26 mouse cellular contexts compared by ENCODE assay signal in genomic region chr3:78077275-78077674, GRCm38 (mm10).
"Had no signal": no experiment of that assay in that cellular context is flagged by ENCODE, and none has a peak within 500 bp of the region (broad histone marks: within the 10 kb centered on the region; RNA-seq: fewer than 3 reads in every experiment).

No protein-coding gene starts in this region.

- H3K4me3 ChIP-seq: gastrocnemius, adult 2 months; heart, embryonic 10.5 days; heart, embryonic 12.5 days; hindbrain, embryonic 10.5 days; hindbrain, embryonic 12.5 days; hindbrain, embryonic 15.5 days; intestine, embryonic 15.5 days; layer of hippocampus, adult 2 months; limb, embryonic 10.5 days; limb, embryonic 12.5 days; liver, embryonic 13.5 days had no signal

- H3K4me1 ChIP-seq: heart, embryonic 10.5 days; heart, embryonic 12.5 days; hindbrain, embryonic 10.5 days; hindbrain, embryonic 12.5 days; hindbrain, embryonic 15.5 days; intestine, embryonic 15.5 days; liver, embryonic 13.5 days had no signal

- ATAC-seq: forebrain, embryonic 16.5 days; inflammation-experienced regulatory T-cells, adult 6 months; intestine, postnatal 0 days had no signal

- H3K27me3 ChIP-seq: heart, embryonic 12.5 days; hindbrain, embryonic 12.5 days; hindbrain, embryonic 15.5 days; intestine, embryonic 15.5 days; limb, embryonic 12.5 days; liver, embryonic 13.5 days had no signal

- H3K27ac ChIP-seq: gastrocnemius, adult 2 months; heart, embryonic 10.5 days; hindbrain, embryonic 10.5 days; hindbrain, embryonic 12.5 days; hindbrain, embryonic 15.5 days; intestine, embryonic 15.5 days; layer of hippocampus, adult 2 months; limb, embryonic 10.5 days; limb, embryonic 12.5 days; liver, embryonic 13.5 days had no signal

- DNase-seq: gastrocnemius, adult 2 months; gastrocnemius, postnatal 10 days; gastrocnemius, postnatal 25 days; heart, adult 18-20 months; heart, postnatal 10 days; heart, postnatal 4 days; kidney, adult 18-20 months; kidney, adult 8-10 months; kidney, postnatal 10 days; kidney, postnatal 25 days; kidney, postnatal 4 days; liver; liver, embryonic 13.5 days had no signal

- H3K9ac ChIP-seq: heart, embryonic 12.5 days; hindbrain, embryonic 12.5 days; hindbrain, embryonic 15.5 days; intestine, embryonic 15.5 days; limb, embryonic 12.5 days; liver, embryonic 13.5 days had no signal

- H3K9me3 ChIP-seq: heart, embryonic 10.5 days; heart, embryonic 12.5 days; hindbrain, embryonic 10.5 days; hindbrain, embryonic 12.5 days; hindbrain, embryonic 15.5 days; intestine, embryonic 15.5 days; limb, embryonic 10.5 days; limb, embryonic 12.5 days; liver, embryonic 13.5 days had no signal

- H3K36me3 ChIP-seq: heart, embryonic 10.5 days; heart, embryonic 12.5 days; hindbrain, embryonic 10.5 days; hindbrain, embryonic 12.5 days; hindbrain, embryonic 15.5 days; intestine, embryonic 15.5 days; limb, embryonic 10.5 days; limb, embryonic 12.5 days; liver, embryonic 13.5 days had no signal

- H3K4me2 ChIP-seq: heart, embryonic 12.5 days; hindbrain, embryonic 12.5 days; hindbrain, embryonic 15.5 days; intestine, embryonic 15.5 days; limb, embryonic 12.5 days; liver, embryonic 11.5 days; liver, embryonic 13.5 days had no signal
